Mouse (Mus musculus): ENCODE measurements around the gene Sik1. TPM values are rescaled to one million over a fixed set of nuclear protein-coding genes. Genes with fewer than 3 reads are reported as not detected.
A peak's percentile ranks its signal among the peaks of the same experiment; 100 is the strongest.

Sik1 gene
- polyA plus RNA-seq, 1 experiment from 2014 or later, result 33.6 TPM

DNA sequence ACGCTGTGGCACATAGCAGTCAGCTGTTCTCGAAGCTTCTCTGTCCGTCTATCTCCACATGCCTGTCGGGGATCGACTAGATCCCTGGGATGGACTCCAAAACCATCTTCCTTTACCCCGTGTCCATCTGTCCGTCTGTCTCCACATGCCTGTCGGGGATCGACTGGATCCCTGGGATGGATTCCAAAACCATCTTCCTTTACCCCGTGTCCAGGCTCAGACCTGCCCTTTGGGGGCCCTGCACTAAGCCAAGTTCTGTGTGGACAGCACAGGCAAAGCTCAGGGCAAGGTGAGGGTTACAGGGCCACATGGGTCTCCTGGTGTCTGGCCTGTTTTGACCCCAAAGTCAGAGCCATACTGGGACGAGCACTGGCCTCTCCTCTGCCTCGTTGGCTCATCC is 19.1 kb upstream of the Sik1 start:
- ATAC-seq (ENCODE audit: insufficient number of reproducible peaks, low FRiP score, low TSS enrichment, low read depth), result no peak

DNA sequence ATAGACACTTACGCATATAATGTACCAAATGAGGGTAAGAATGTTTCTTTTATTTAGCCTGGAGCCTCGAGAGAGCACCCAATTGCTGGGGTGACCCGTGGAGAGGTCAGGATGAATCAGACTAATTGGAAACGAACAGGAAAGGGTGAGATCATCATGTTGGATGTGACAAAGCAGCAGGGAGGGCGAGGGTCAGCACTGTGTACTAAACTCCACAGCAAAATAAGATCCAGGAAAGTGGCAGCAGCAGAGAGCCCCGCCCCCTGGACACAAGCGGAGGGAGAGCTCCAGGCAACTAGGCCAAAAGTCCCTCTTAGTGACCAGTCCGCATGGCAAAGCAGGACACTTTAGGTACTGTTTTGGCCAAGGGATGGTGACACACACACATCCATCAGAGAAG is 18.4 kb upstream of the Sik1 start:
- Histone ChIP-seq H3K27ac (replicated peaks) (no peak overlapping the region), H3K9ac (no peak overlapping the region), H3K9me3 (replicated peaks) (no peaks in the 10 kb centered on the region), H3K4me1 (peaks cover 16% of the 10 kb centered on the region), H3K27me3 (no peaks in the 10 kb centered on the region), H3K36me3 (no peaks in the 10 kb centered on the region), H3K4me2 (replicated peaks) (no peak overlapping the region), H3K4me3 (replicated peaks) (no peak overlapping the region)
- ATAC-seq (ENCODE audit: insufficient number of reproducible peaks, low FRiP score, low TSS enrichment, low read depth), result no peak
- WGBS, result 56% methylated on average over 8 of the region's 8 CpGs

More for the DNA sequence above, 19.1 kb upstream of the Sik1 start:
- no peaks in the 10 kb centered on the region for H3K9me3 ChIP-seq (replicated peaks)
- 84% methylated on average over 12 of the region's 12 CpGs for WGBS
- no peaks in the 10 kb centered on the region for H3K27me3 ChIP-seq
- H3K27ac ChIP-seq (replicated peaks), result no peak overlapping the region
- H3K4me1 ChIP-seq, result peaks cover 16% of the 10 kb centered on the region
- no peaks in the 10 kb centered on the region for H3K36me3 ChIP-seq
- no peak overlapping the region for H3K4me3 ChIP-seq (replicated peaks)
- no peak overlapping the region for H3K4me2 ChIP-seq (replicated peaks)
- no peak overlapping the region for H3K9ac ChIP-seq

DNA sequence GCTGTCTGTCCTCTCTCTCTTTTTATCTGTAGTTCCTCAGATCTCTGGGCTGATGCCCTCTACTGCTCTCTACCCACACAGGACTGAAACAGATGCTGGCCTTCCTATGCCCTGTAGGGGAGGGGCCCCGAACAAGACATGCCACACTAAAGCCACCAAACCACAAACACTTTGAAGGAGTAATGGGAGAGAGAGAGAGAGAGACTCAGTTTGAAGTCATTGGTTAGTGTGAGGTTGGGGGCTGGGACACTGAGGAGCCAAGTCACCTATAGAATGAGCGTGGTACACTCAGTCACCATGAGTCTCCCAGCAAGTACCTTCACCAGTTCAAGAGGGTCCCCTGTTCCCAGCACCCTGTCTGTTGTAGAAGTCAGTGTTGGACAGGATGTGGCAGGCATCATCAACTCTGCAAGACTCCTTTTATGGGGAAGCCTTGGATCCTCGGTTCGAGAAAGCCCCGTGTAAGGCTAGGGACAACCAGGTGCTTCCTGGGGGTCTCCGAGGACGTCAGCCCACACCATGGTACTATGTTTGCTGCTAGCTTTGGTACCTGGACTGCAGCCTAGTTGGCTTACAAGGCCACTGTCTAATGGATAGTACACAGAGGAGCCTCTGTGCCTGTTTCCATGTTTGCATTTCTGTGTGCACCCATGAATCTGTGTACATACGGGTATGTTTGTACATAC is 17.7 kb upstream of the Sik1 start:
- H3K27ac ChIP-seq (replicated peaks), result no peak overlapping the region; the same call in 1 of the 2 replicates
- H3K4me3 ChIP-seq (replicated peaks), result no peak overlapping the region
- H3K4me2 ChIP-seq (replicated peaks), result no peak overlapping the region
- WGBS, result 81% methylated on average over 8 of the region's 8 CpGs
- no peak for ATAC-seq (ENCODE audit: insufficient number of reproducible peaks, low FRiP score, low TSS enrichment, low read depth)
- H3K27me3 ChIP-seq, result no peaks in the 10 kb centered on the region
- peaks cover 16% of the 10 kb centered on the region for H3K4me1 ChIP-seq
- H3K36me3 ChIP-seq, result no peaks in the 10 kb centered on the region
- H3K9ac ChIP-seq, result no peak overlapping the region
- no peaks in the 10 kb centered on the region for H3K9me3 ChIP-seq (replicated peaks)

DNA sequence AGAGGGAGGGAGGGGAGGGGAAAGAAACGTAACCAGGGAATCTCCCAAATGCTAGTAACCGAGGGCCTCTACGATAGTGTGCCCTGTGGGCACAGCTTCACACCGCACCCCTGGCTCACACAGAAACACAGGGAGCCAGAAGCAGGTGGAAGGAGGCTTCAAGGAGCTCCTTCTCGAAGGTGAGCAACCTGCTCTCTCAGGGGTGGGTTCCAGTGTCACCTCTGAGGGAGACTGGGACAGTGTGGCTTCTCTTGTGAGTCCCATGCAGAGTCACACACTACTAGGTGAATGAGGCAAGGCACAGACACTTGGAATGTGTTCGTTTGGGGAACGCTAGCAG is 17.2 kb upstream of the Sik1 start:
- no peak overlapping the region for H3K27ac ChIP-seq (replicated peaks)

DNA sequence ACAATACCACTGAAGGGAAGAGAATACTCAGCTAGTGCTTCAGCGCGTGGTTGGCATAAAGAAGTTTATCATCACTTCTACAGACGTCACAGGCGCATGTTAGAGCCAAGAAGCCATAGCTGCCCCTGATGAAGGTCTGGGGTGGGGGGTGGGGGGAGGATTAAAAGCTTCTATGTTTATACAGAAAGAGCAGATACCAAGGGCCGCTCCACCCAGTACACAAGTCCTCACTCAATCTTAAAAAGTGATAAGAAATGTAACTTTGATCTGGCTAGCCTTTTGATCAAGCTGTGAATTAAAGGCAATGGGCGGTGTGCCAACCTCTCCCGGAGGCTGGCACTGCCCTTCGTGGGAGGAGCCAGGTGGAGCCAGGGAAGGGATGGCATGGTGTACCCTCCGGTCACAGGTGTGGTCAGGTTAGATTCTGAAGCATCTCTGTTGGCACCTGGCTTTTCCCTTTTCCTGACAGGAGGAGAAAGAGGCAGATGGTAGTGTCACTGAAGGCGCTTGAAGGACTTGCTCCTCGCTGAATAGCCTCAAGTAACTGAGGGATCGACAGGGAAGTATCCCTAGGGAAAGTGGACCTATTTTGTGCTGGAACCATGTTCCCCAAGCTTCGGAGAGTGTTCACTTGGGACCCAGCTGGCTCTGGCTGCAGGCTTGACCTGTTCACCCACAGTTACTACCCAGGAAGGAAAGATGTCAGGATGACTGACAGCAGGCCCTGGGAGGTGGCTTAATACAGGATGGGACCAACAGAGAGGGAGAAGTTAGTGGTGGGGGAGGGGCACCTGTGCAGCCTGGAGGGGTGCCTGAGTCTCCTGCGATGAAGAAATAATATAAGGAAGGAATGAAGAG is 16.6 kb upstream of the Sik1 start:
- no peak for ATAC-seq (ENCODE audit: insufficient number of reproducible peaks, low FRiP score, low TSS enrichment, low read depth)
- Histone ChIP-seq H3K27me3 (no peaks in the 10 kb centered on the region), H3K4me2 (replicated peaks) (no peak overlapping the region), H3K9ac (no peak overlapping the region), H3K36me3 (no peaks in the 10 kb centered on the region), H3K4me3 (replicated peaks) (no peak overlapping the region), H3K9me3 (replicated peaks) (no peaks in the 10 kb centered on the region), H3K4me1 (peaks cover 16% of the 10 kb centered on the region), H3K27ac (replicated peaks) (no peak overlapping the region)
- WGBS, result 74% methylated on average over 14 of the region's 14 CpGs

More for the DNA sequence above, 17.2 kb upstream of the Sik1 start:
- no peaks in the 10 kb centered on the region for H3K9me3 ChIP-seq (replicated peaks)
- no peak overlapping the region for H3K9ac ChIP-seq
- H3K4me1 ChIP-seq, result peaks cover 16% of the 10 kb centered on the region
- no peak overlapping the region for H3K4me2 ChIP-seq (replicated peaks)
- WGBS, result 51% methylated on average over 7 of the region's 7 CpGs
- no peaks in the 10 kb centered on the region for H3K27me3 ChIP-seq
- no peak for ATAC-seq (ENCODE audit: insufficient number of reproducible peaks, low FRiP score, low TSS enrichment, low read depth)
- no peaks in the 10 kb centered on the region for H3K36me3 ChIP-seq
- H3K4me3 ChIP-seq (replicated peaks), result no peak overlapping the region

DNA sequence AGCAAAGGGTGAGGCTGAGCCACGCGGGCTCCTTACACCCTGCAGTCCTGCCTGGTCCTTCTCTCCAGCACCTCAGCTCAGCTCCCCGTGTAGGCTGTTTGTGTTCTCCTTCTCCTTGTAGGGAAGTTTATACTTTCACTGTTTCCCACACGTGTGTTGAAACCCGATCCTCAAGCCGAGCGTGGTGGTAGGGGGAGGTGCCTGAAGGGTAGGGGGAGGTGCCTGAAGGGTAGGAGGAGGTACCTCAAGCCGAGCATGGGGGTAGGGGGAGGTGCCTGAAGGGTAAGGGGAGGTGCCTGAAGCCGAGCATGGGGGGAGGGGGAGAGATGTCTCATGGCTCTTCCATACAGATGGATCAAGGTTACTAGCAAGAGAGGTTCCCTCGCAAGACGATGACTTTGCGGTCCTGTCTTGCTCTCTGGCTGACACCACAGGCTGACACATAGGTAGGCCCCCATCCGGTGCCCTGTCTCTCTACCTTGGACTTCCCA is 15.4 kb upstream of the Sik1 start:
- WGBS, result 16% methylated on average over 13 of the region's 13 CpGs
- 0 out of 2 replicates have a peak, but pooled peaks have one; percentile 22 for ATAC-seq (ENCODE audit: insufficient number of reproducible peaks, low FRiP score, low TSS enrichment, low read depth)
- Histone ChIP-seq H3K4me1 (peaks cover 16% of the 10 kb centered on the region), H3K9me3 (replicated peaks) (no peaks in the 10 kb centered on the region), H3K36me3 (no peaks in the 10 kb centered on the region), H3K27me3 (no peaks in the 10 kb centered on the region), H3K4me3 (replicated peaks) (0 out of 2 replicates have a peak overlapping the region, but pooled peaks have one; percentile 3), H3K4me2 (replicated peaks) (peak overlapping the region; percentile 30), H3K27ac (replicated peaks) (no peak overlapping the region; the same call in 1 of the 2 replicates), H3K9ac (no peak overlapping the region)

DNA sequence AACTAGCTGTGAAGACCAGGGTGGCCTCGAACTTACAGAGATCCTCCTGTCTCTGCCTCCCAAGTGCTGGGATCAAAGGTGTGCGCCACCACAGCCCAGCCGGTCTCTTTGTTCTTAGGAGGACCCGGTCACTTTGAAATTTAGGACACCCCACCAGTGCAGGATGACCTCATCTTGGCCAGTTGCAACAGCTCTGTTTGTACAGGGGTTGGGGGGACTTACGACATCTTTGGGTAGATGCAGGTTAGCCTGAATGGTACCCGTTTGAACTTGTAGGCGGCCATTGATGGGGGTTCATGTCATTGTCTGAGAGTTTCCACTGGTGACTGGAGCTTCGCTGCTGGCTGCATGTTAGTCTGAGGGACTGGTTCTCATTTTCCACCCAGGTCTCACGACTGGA is 14.8 kb upstream of the Sik1 start:
- H3K4me1 ChIP-seq, result peaks cover 20% of the 10 kb centered on the region
- H3K27me3 ChIP-seq, result no peaks in the 10 kb centered on the region
- ATAC-seq (ENCODE audit: insufficient number of reproducible peaks, low FRiP score, low TSS enrichment, low read depth), result no peak
- H3K9ac ChIP-seq, result no peak overlapping the region
- H3K4me3 ChIP-seq (replicated peaks), result no peak overlapping the region
- no peaks in the 10 kb centered on the region for H3K36me3 ChIP-seq
- H3K9me3 ChIP-seq (replicated peaks), result no peaks in the 10 kb centered on the region
- WGBS, result 72% methylated on average over 9 of the region's 9 CpGs
- peak overlapping the region; percentile 30; the same call in 1 of the 2 replicates for H3K4me2 ChIP-seq (replicated peaks)
- H3K27ac ChIP-seq (replicated peaks), result no peak overlapping the region; the same call in 1 of the 2 replicates

DNA sequence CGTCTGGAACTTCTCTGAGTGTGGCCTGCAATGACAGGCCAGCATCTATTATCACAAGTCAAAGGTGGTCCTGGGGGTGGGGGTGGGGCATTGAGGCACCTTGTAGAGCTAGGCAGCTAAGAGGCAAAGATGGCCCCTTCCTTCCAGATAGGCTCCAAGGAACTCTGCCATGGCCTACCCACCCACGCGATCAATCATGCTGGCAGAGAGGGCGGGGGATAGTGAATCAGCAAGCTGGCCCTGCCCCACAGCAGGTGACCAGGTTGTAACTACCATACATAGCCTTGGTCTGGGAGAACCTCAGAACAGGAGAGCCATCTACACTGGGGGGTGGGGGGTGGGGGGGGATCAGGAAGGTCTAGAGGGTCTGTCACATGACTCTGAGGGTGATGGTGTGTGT is 12.5 kb upstream of the Sik1 start:
- ATAC-seq (ENCODE audit: insufficient number of reproducible peaks, low FRiP score, low TSS enrichment, low read depth), result no peak
- Histone ChIP-seq H3K9me3 (replicated peaks) (no peaks in the 10 kb centered on the region), H3K36me3 (no peaks in the 10 kb centered on the region), H3K4me2 (replicated peaks) (no peak overlapping the region), H3K27me3 (no peaks in the 10 kb centered on the region), H3K9ac (no peak overlapping the region), H3K4me1 (peaks cover 20% of the 10 kb centered on the region), H3K4me3 (replicated peaks) (no peak overlapping the region), H3K27ac (replicated peaks) (no peak overlapping the region)
- 95% methylated on average over 4 of the region's 4 CpGs for WGBS

DNA sequence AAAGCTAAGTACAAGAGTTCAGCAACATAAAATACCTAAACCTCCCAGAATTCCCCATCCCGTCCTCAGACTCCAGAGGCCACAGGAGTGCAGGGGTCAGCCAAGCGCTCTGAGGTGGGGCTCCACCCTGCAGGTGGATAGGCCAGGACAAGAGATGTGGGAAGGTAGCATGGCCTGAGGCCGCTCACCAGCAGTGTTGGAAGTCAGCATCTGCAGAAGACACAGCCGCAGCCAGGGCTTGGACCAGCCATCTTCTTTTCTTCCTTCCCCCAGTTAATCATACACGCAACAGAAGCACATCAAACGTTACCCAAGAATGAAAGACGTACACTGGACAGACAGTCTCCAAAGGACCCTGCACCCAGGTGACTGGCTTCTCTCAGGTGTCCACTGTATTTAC is 11.5 kb upstream of the Sik1 start:
- WGBS, result 95% methylated on average over 7 of the region's 7 CpGs
- no peak overlapping the region for H3K27ac ChIP-seq (replicated peaks)
- no peaks in the 10 kb centered on the region for H3K27me3 ChIP-seq
- H3K36me3 ChIP-seq, result no peaks in the 10 kb centered on the region
- ATAC-seq (ENCODE audit: insufficient number of reproducible peaks, low FRiP score, low TSS enrichment, low read depth), result no peak
- no peaks in the 10 kb centered on the region for H3K9me3 ChIP-seq (replicated peaks)
- H3K9ac ChIP-seq, result no peak overlapping the region
- peaks cover 18% of the 10 kb centered on the region for H3K4me1 ChIP-seq
- H3K4me3 ChIP-seq (replicated peaks), result no peak overlapping the region
- no peak overlapping the region for H3K4me2 ChIP-seq (replicated peaks)

DNA sequence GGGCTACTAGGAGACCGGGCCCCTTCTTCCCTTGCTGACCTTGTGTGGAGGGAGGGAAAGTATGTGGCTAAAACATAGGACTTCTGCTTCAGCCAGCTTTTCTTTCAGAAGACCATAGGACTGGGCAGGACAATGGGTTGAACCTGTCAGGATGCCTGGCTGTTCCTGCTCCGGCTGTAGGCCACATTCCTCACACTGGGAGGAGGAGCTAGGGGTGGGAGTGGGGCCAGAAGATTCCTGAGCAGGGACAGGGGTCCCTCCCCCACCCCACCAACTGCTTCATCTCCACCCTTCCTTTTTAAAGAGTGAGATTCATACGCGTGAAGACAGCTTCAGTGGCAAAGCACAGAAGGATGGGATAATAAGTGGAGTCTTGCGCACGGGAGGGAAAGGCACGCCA is 10.0 kb upstream of the Sik1 start:
- no peak overlapping the region for H3K27ac ChIP-seq (replicated peaks)

DNA sequence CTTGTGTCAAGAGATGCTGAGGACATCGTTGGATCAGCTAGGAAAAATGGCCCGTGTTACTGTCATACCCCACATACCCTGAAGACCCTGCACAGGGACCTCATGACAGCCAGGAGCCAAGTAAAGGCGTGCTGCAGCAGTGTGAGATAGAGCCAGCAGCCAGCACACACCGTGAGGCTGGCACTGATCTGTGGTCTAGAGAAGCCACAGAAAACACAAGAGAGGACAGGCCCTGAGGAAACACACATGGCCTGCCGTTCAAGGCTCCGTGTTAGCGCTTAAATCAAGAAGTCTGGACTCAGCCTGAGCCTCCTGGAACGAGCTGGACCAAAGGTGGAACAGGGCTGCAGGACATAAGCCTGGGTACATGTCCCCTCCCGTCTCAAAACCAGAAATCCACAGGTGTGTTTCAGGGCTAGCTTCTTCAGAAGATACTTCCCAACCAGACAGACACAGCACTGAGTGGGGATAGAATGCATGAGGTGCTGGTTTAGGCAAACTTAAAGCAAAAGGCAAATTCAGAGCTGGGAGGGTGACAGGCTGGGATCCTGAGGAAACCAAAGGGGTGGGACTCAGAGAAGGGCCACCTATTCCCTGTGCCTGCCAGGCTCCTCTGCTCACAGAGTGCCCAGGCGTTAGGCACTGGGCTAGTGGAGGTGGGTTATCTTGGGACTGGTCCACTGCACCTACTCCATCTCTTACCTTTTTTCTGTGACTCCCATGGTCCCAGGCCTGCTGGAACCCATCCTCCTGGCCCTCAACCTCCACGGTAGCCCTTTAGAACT is 9.3 kb upstream of the Sik1 start:
- Histone ChIP-seq H3K4me2 (replicated peaks) (no peak overlapping the region), H3K9ac (no peak overlapping the region), H3K9me3 (replicated peaks) (no peaks in the 10 kb centered on the region), H3K4me3 (replicated peaks) (no peak overlapping the region), H3K27ac (replicated peaks) (no peak overlapping the region), H3K4me1 (peaks cover 10% of the 10 kb centered on the region; the same call in 1 of the 2 replicates), H3K27me3 (no peaks in the 10 kb centered on the region), H3K36me3 (no peaks in the 10 kb centered on the region)
- no peak for ATAC-seq (ENCODE audit: insufficient number of reproducible peaks, low FRiP score, low TSS enrichment, low read depth)
- 60% methylated on average over 11 of the region's 11 CpGs for WGBS

More for the DNA sequence above, 10.0 kb upstream of the Sik1 start:
- no peak for ATAC-seq (ENCODE audit: insufficient number of reproducible peaks, low FRiP score, low TSS enrichment, low read depth)
- no peaks in the 10 kb centered on the region for H3K9me3 ChIP-seq (replicated peaks)
- H3K9ac ChIP-seq, result no peak overlapping the region
- H3K36me3 ChIP-seq, result no peaks in the 10 kb centered on the region
- no peaks in the 10 kb centered on the region for H3K27me3 ChIP-seq
- H3K4me2 ChIP-seq (replicated peaks), result no peak overlapping the region
- WGBS, result 66% methylated on average over 7 of the region's 7 CpGs
- H3K4me3 ChIP-seq (replicated peaks), result no peak overlapping the region
- peaks cover 11% of the 10 kb centered on the region for H3K4me1 ChIP-seq
